Mouse (Mus musculus) heart, postnatal 0 days (tissue): Measurements from ENCODE around the gene Dlg4. TPM values are rescaled to one million over a fixed set of nuclear protein-coding genes. Genes with fewer than 3 reads are reported as not detected.

Experiments
- ATAC-seq: fragments of 200-750 bp; cut with Nextera tagmentation; 2 replicates; pipeline ENCODE4 v1.8.0; 2017; ENCODE audit warnings: low read depth, moderate number of reproducible peaks, moderate library complexity; ENCODE audit not compliant: insufficient read depth
- DNase-seq: peaks from one replicate; pipeline ENCODE4 v3.0.0-alpha.2; 2016; ENCODE audit warnings: low spot score
- H3K27ac ChIP-seq: fragments of 300-500 bp; sonication (generic); 2 replicates; pipeline ENCODE4 v1.5.1; 2014; ENCODE audit warnings: low read depth, mild to moderate bottlenecking
- H3K27me3 ChIP-seq: fragments of 300-500 bp; sonication (generic); 2 replicates; pipeline ENCODE4 v1.6.1; 2014; ENCODE audit warnings: low read length, mixed read lengths; ENCODE audit not compliant: control insufficient read depth, insufficient read depth
- H3K36me3 ChIP-seq: fragments of 300-500 bp; sonication (generic); replicated peaks from 2 replicates; pipeline ENCODE4 v1.6.1; 2014; ENCODE audit warnings: low read length, mixed read lengths; ENCODE audit not compliant: control insufficient read depth, insufficient read depth
- H3K4me1 ChIP-seq: fragments of 300-500 bp; sonication (generic); 2 replicates; pipeline ENCODE4 v1.6.1; 2014; ENCODE audit warnings: antibody characterized with exemption; ENCODE audit not compliant: control insufficient read depth, insufficient read depth
- H3K4me2 ChIP-seq: fragments of 300-500 bp; sonication (generic); 2 replicates; pipeline ENCODE4 v1.6.1; 2014; ENCODE audit warnings: low read depth, mild to moderate bottlenecking, low read length, moderate library complexity
- H3K4me3 ChIP-seq: fragments of 300-500 bp; sonication (generic); 2 replicates; pipeline ENCODE4 v1.5.1; 2014; ENCODE audit warnings: low read depth, low read length
- H3K9ac ChIP-seq: fragments of 300-500 bp; sonication (generic); replicated peaks from 2 replicates; pipeline ENCODE4 v1.6.1; 2014; ENCODE audit warnings: low read depth, low read length, mixed read lengths
- H3K9me3 ChIP-seq: fragments of 300-500 bp; sonication (generic); replicated peaks from 2 replicates; pipeline ENCODE4 v1.6.1; 2016; ENCODE audit warnings: low read length; ENCODE audit not compliant: control insufficient read depth
- CTCF ChIP-seq: IDR thresholded peaks from 2 replicates; pipeline ENCODE4 v1.5.1; 2016; ENCODE audit warnings: antibody characterized with exemption, control low read depth, low read depth
- EP300 ChIP-seq: IDR thresholded peaks from 2 replicates; pipeline ENCODE4 v1.6.1; 2016; ENCODE audit warnings: antibody characterized with exemption, low read depth
- WGBS: fragments of 180-500 bp; shearing (Covaris S2); extraction: QIAGEN DNeasy Blood & Tissue Kit; methylation state at CpG from one replicate; pipeline ENCODE4 v1.1.7; 2014; 5-methylcytosine and 5-hydroxymethylcytosine counted together
- polyA plus RNA-seq: library from polyadenylated mRNA; unstranded; fragments of >200 nt; fragmentation: Nextera tagmentation; extraction: Ambion mirVana; gene quantifications from 2 replicates; pipeline ENCODE4 v1.2.1, GENCODE M21; 2015
- total RNA-seq: library from RNA; depleted of rRNA; stranded (reverse); fragments of >200 nt; gene quantifications from 2 replicates; pipeline ENCODE4 v1.2.3, GENCODE M21; 2014; ENCODE audit warnings: low replicate concordance

The Dlg4 gene
- total and polyA plus RNA-seq, 2 experiments from 2014 or later = 2.2 to 10.3 TPM

DNA sequence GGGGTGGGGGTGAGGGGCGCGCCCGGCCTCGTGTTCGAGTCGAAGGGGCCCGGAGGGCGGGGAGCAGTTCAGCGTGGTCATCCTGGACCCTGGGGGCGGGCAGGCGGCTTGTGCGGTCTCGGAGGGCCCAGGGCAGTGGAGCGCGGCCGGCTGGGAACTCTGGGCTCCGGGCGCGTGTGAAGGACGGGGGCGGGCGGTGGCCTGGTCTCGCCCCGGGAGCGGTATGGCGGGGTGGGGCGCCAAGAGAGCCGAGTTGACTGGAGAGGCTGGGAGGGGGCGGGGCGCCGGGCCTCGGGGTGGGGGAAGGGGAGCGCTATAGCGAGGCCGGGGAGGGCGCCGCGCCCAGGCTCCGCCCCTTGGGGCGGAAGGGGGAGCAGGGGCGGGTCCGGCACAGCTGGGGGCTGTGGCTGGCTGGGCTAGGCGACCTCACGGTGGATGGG lies 19.7 kb upstream of the Dlg4 start:
- TF ChIP-seq CTCF (no peak), EP300 (no peak)
- Histone ChIP-seq H3K9me3 (no peaks in the 10 kb centered on the region), H3K27me3 (no peaks in the 10 kb centered on the region), H3K27ac (peak overlapping the region; percentile 97), H3K36me3 (peaks cover 39% of the 10 kb centered on the region), H3K4me2 (peak overlapping the region; percentile 82), H3K4me3 (peak overlapping the region; percentile 96), H3K9ac (peak overlapping the region; percentile 95), H3K4me1 (peaks cover 17% of the 10 kb centered on the region)
- 1% methylated on average over 42 of the region's 44 CpGs for WGBS
- DNase-seq (peak; percentile 78), ATAC-seq (peak; percentile 53)

DNA sequence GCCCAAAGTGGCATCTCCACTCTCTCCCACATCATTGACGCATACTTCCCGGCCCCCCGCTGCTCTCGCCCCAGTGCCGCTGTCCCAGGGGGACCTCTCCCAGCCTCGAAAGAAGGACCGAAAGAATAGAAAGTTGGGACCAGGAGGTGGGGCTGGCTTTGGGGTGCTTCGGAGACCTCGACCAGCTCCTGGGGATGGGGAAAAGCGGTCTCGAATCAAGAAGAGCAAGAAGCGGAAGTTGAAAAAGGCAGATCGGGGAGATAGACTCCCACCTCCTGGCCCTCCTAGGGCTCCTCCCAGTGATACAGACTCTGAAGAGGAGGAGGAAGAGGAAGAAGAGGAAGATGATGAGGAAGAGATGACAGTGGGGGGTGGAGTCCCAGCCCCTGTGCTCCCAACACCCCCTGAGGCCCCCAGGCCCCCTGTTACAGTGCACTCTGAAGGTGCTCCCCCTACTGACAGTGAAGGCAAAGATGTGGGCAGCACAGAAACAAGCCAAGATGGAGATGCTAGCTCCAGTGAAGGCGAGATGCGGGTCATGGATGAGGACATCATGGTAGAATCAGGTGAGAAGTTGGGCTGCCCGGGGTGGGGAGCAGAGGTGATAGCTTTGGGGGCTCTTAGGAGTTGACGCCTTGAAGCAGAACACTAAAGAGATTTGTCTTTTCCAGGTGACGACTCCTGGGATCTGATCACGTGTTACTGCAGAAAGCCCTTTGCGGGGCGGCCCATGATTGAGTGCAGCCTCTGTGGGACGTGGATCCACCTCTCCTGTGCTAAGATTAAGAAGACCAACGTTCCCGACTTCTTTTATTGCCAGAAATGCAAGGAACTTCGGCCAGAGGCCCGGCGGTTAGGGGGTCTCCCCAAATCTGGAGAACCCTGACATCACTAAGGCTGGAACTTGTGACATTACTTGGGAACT lies 17.9 kb upstream of the Dlg4 start:
- WGBS = 88% methylated on average over 27 of the region's 27 CpGs
- ATAC-seq (no peak), DNase-seq (no peak)
- Histone ChIP-seq H3K9me3 (no peaks in the 10 kb centered on the region), H3K36me3 (peaks cover 35% of the 10 kb centered on the region), H3K4me2 (no peak overlapping the region), H3K27ac (no peak overlapping the region), H3K27me3 (no peaks in the 10 kb centered on the region), H3K4me1 (peaks cover 9% of the 10 kb centered on the region), H3K9ac (no peak overlapping the region), H3K4me3 (no peak overlapping the region)
- TF ChIP-seq EP300 (no peak), CTCF (peak; percentile 26; the same call in 1 of the 2 replicates)

- 89% methylated on average over 8 of the region's 8 CpGs for WGBS
- ATAC-seq (no peak), DNase-seq (no peak)
- H3K4me2 ChIP-seq = no peak overlapping the region
- no peak for TF ChIP-seq EP300
- H3K27me3 ChIP-seq = no peaks in the 10 kb centered on the region
- peaks cover 27% of the 10 kb centered on the region for H3K36me3 ChIP-seq
- no peak overlapping the region for H3K4me3 ChIP-seq
- H3K27ac ChIP-seq = no peak overlapping the region
- H3K9me3 ChIP-seq = no peaks in the 10 kb centered on the region
- H3K4me1 ChIP-seq = peaks cover 11% of the 10 kb centered on the region
- H3K9ac ChIP-seq = no peak overlapping the region
These were observed 17.1 kb upstream of the Dlg4 start for GRCm38 (mm10) chr11:69999666-70000065.

GRCm38 (mm10) chr11:70000396-70000898 lies 16.3 kb upstream of the Dlg4 start, which contains the start of gene Dvl2:
Gene Dvl2 (plus strand): TSS chr11:70000595.
- no peaks in the 10 kb centered on the region for H3K9me3 ChIP-seq
- H3K4me2 ChIP-seq = peak within 1 kb of the TSS; percentile 96
- peak within 1 kb of the TSS; percentile 87 for H3K27ac ChIP-seq
- peak within 1 kb of the TSS; percentile 77 for H3K9ac ChIP-seq
- H3K4me3 ChIP-seq = peak within 1 kb of the TSS; percentile 86
- peak; percentile 79; the same call in 1 of the 2 replicates for TF ChIP-seq EP300
- TF ChIP-seq CTCF = no peak
- under 1% methylated on average over 46 of the region's 48 CpGs for WGBS
- DNase-seq (peak; percentile 98), ATAC-seq (peak; percentile 54)
- H3K27me3 ChIP-seq = no peaks in the 10 kb centered on the region
- peaks cover 32% of the 10 kb centered on the region for H3K36me3 ChIP-seq
- H3K4me1 ChIP-seq = peaks cover 11% of the 10 kb centered on the region

- H3K4me2 ChIP-seq = peak overlapping the region; percentile 96
- peaks cover 11% of the 10 kb centered on the region for H3K4me1 ChIP-seq
- H3K9ac ChIP-seq = peak overlapping the region; percentile 77
- DNase-seq (no peak), ATAC-seq (no peak)
- peak overlapping the region; percentile 87; the same call in 1 of the 2 replicates for H3K27ac ChIP-seq
- no peaks in the 10 kb centered on the region for H3K9me3 ChIP-seq
- H3K27me3 ChIP-seq = no peaks in the 10 kb centered on the region
- WGBS = 7% methylated on average over 8 of the region's 8 CpGs
- peak overlapping the region; percentile 86 for H3K4me3 ChIP-seq
- TF ChIP-seq EP300 = no peak
- TF ChIP-seq CTCF = no peak
- peaks cover 38% of the 10 kb centered on the region for H3K36me3 ChIP-seq
These were observed 15.6 kb upstream of the Dlg4 start for GRCm38 (mm10) chr11:70001159-70001558.
